Mouse (Mus musculus) c-Kit-positive CD71-negative TER-119-negative erythroid progenitor cells, embryonic 14.5 days (primary cell): ENCODE measurements around the gene Sdad1.

Source experiments
- DNase-seq: peaks from one replicate; pipeline ENCODE4 v3.0.0-alpha.2; 2013; ENCODE audit warnings: low read depth

The Sdad1 gene

DNA sequence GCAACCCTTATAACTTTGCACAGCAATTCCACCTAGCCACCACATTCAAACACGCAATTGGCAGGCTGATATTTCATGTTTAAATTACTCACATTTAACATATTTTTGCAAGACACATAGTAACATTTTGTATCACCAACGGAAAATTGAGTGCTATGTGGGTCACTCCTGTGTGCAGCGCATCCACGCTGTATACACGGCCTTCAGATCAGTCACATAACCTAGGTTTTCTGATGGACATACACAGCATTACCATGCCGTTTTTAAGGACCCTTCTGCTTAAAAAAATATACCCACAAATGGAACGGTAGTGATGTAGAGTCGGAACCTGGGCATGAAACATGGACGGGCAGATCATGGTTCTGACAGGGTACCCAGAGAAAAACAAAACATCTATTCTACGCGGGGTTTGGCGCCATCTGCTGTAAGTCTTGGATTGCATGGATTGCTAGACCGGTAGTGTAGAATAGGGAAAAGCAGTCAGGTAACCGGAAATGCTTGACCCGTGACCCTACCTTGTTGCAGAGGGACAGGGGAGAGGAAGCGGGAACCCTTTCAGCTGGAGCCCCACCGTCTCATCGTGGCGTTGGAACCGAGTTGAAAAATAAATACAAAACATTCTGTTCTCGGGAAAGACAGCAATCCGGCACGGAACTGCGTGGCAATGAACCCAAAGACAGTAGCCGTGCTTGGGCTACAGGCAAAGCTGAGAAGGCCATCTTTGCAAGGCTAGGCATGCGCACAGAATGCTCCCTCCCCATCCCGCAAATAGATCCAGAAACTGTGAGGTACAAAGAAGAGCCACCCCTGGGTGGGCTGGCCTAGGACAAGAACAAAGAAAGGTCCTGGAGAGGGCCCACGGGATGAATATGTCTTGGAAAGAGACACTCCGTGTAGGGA is 70.7 kb downstream of the Sdad1 start:
- DNase-seq: no peak

- no peak for DNase-seq
These were observed 75.2 kb downstream of the Sdad1 start for GRCm38 (mm10) chr5:92234939-92235557.
